Mouse (Mus musculus): Measurements from ENCODE around the gene Gm45261.

- no peak for TF ChIP-seq CTCF (IDR thresholded peaks at IDR 0.05; ENCODE audit: low read depth, low read length)
- TF ChIP-seq POLR2A (IDR thresholded peaks at IDR 0.05; ENCODE audit: insufficient read depth, low read length), result no peak
Observed at GRCm38 (mm10) chr1:80438506-80438905, 22.7 kb downstream of the Gm45261 start.
